Mouse (Mus musculus): ENCODE results near the gene Lfng. TPM values are rescaled to one million over a fixed set of nuclear protein-coding genes. Genes with fewer than 3 reads are reported as not detected.

Lfng gene
- total and polyA plus RNA-seq, 3 experiments, result 11.2 to 14.1 TPM; not detected in 1

- TF ChIP-seq MEF2A (IDR thresholded peaks at IDR 0.05; ENCODE audit: extremely low read depth, insufficient replicate concordance, low read depth, low read length, poor library complexity, severe bottlenecking) (no peak), ETS1 (IDR thresholded peaks at IDR 0.05; ENCODE audit: low read depth, low read length) (peak; percentile 58; the same call in 1 of the 2 replicates), POLR2A (IDR thresholded peaks at IDR 0.05; ENCODE audit: control insufficient read depth in 1 of 2, insufficient read depth in 1 of 2, low read depth in 1 of 2, low read length in 2 of 2, poor library complexity in 1 of 2) (no peak; a peak in 1 of 4 replicates), KAT2A (conservative IDR thresholded peaks at IDR 0.05; ENCODE audit: low read depth, low read length) (no peak), CHD1 (IDR thresholded peaks at IDR 0.05; ENCODE audit: low read depth, low read length) (no peak), MAFK (IDR thresholded peaks at IDR 0.05; ENCODE audit: borderline replicate concordance, low read depth, low read length) (no peak), ZNF384 (IDR thresholded peaks at IDR 0.05; ENCODE audit: low read depth, low read length) (no peak), BHLHE40 (IDR thresholded peaks at IDR 0.05; ENCODE audit: borderline replicate concordance, low read depth, low read length) (no peak), JUND (IDR thresholded peaks at IDR 0.05; ENCODE audit: low read depth, low read length) (no peak), TBP (IDR thresholded peaks at IDR 0.05; ENCODE audit: low read depth, low read length) (peak; percentile 59), SMC3 (IDR thresholded peaks at IDR 0.05; ENCODE audit: low read depth, low read length) (0 out of 2 replicates have a peak, but pooled peaks have one; percentile 6), USF1 (IDR thresholded peaks at IDR 0.05; ENCODE audit: low read depth, low read length) (no peak), ZKSCAN1 (IDR thresholded peaks at IDR 0.05; ENCODE audit: low read depth, low read length) (no peak), E2F4 (IDR thresholded peaks at IDR 0.05; ENCODE audit: borderline replicate concordance, low read depth, low read length) (no peak), GATA1 (IDR thresholded peaks at IDR 0.05; ENCODE audit: low read depth, low read length) (no peak), CHD2 (IDR thresholded peaks at IDR 0.05; ENCODE audit: low read length) (no peak)
These were observed 10.6 kb downstream of the Lfng start (continued) for GRCm38 (mm10) chr5:140617714-140618113.

- 0 out of 2 replicates have a peak, but pooled peaks have one; percentile 19 for TF ChIP-seq JUND (IDR thresholded peaks at IDR 0.05; ENCODE audit: low read depth, low read length)
- no peak for TF ChIP-seq ZNF384 (IDR thresholded peaks at IDR 0.05; ENCODE audit: low read depth, low read length)
- peak; percentile 90 for TF ChIP-seq SMC3 (IDR thresholded peaks at IDR 0.05; ENCODE audit: low read depth, low read length)
- TF ChIP-seq CTCF (IDR thresholded peaks at IDR 0.05 in 2 of 3, conservative IDR thresholded peaks at IDR 0.05 in 1 of 3; ENCODE audit: control insufficient read depth in 1 of 3, insufficient read depth in 1 of 3, low read depth in 2 of 3, low read length in 3 of 3, poor library complexity in 1 of 3, severe bottlenecking in 1 of 3), result peak; percentile 88 to 97 (median 96)
- peak; percentile 98 for TF ChIP-seq RAD21 (IDR thresholded peaks at IDR 0.05; ENCODE audit: low read depth, low read length)
- TF ChIP-seq USF1 (IDR thresholded peaks at IDR 0.05; ENCODE audit: low read depth, low read length), result peak; percentile 21; the same call in 1 of the 2 replicates
- 0 out of 2 replicates have a peak, but pooled peaks have one; percentile 39 for TF ChIP-seq RCOR1 (IDR thresholded peaks at IDR 0.05; ENCODE audit: low read depth, low read length)
- no peak for TF ChIP-seq TBP (IDR thresholded peaks at IDR 0.05; ENCODE audit: low read depth, low read length)
- peak; percentile 87 for TF ChIP-seq ZC3H11A (IDR thresholded peaks at IDR 0.05; ENCODE audit: low read depth, low read length)
- Histone ChIP-seq H3K4me3 (ENCODE audit: control insufficient read depth in 1 of 2, insufficient read depth in 1 of 2, low read depth in 2 of 2, low read length in 2 of 2) (no peak overlapping the region), H3K4me1 (ENCODE audit: control insufficient read depth in 1 of 2, insufficient read depth in 2 of 2, low read length in 2 of 2) (peaks cover 8 to 36% of the 10 kb centered on the region in 2 experiments), H3K27me3 (ENCODE audit: control insufficient read depth in 1 of 2, insufficient read depth in 2 of 2, low read length in 2 of 2) (no peaks in the 10 kb centered on the region), H3K79me2 (ENCODE audit: control insufficient read depth, insufficient read depth, low read length, poor library complexity) (no peaks in the 10 kb centered on the region), H3K9ac (ENCODE audit: control insufficient read depth, low read depth, low read length, poor library complexity, severe bottlenecking) (no peak overlapping the region), H3K36me3 (ENCODE audit: control insufficient read depth in 1 of 2, insufficient read depth in 2 of 2, low read length in 2 of 2) (peaks cover 0 to 29% of the 10 kb centered on the region in 2 experiments; a peak in 2 of 4 replicates), H3K9me3 (replicated peaks; ENCODE audit: insufficient read depth, low read length) (no peaks in the 10 kb centered on the region), H3K27ac (ENCODE audit: control insufficient read depth, low read depth, low read length) (no peak overlapping the region)
- DNase-seq (ENCODE audit: low read depth, low spot score), result peak; percentile 88
These were observed 12.1 kb downstream of the Lfng start for GRCm38 (mm10) chr5:140619151-140619771.

Data from MEL (cell line).